Mouse (Mus musculus): ENCODE results near the gene Lrrc55. TPM values are rescaled to one million over a fixed set of nuclear protein-coding genes. Genes with fewer than 3 reads are reported as not detected.
"Not testable (repeated sequence)": the region's sequence is repeated elsewhere in the genome, so short reads cannot be mapped to it uniquely, and the experiment has no call there.

Gene Lrrc55
- polyA plus RNA-seq (2015; fragmentation: Nextera tagmentation; extraction: Ambion mirVana): 0.32 and 0.35 TPM in 2 replicates

- H3K4me3 ChIP-seq: peak within 1 kb of the TSS; percentile 31; the same call in 1 of the 2 replicates
- H3K9me3 ChIP-seq: no peaks in the 10 kb centered on the region
- H3K4me1 ChIP-seq: peaks cover 9% of the 10 kb centered on the region; the same call in 1 of the 2 replicates
- H3K36me3 ChIP-seq: no peaks in the 10 kb centered on the region
- no peak within 1 kb of the TSS for H3K27ac ChIP-seq (replicated peaks)
- H3K27me3 ChIP-seq (replicated peaks): peaks cover 32% of the 10 kb centered on the region
- peak within 1 kb of the TSS; percentile 63 for H3K4me2 ChIP-seq
- 67% methylated on average over 1 of the region's 1 CpGs for WGBS
- ATAC-seq (ENCODE audit: extremely low read depth, insufficient number of reproducible peaks, low FRiP score, low TSS enrichment): no peak
- H3K9ac ChIP-seq: peak within 1 kb of the TSS; percentile 44; the same call in 1 of the 2 replicates
These were observed at the start of gene Lrrc55 for GRCm38 (mm10) chr2:85196901-85197300. Gene Lrrc55 (minus strand): TSS chr2:85197197.

- no peak for ATAC-seq (ENCODE audit: extremely low read depth, insufficient number of reproducible peaks, low FRiP score, low TSS enrichment)
- no peaks in the 10 kb centered on the region for H3K9me3 ChIP-seq
- peaks cover 8% of the 10 kb centered on the region; the same call in 1 of the 2 replicates for H3K4me1 ChIP-seq
- no peak overlapping the region for H3K27ac ChIP-seq (replicated peaks)
- no peak overlapping the region for H3K4me2 ChIP-seq
- no peak overlapping the region for H3K4me3 ChIP-seq
- H3K9ac ChIP-seq: no peak overlapping the region
- 4% methylated on average over 4 of the region's 4 CpGs for WGBS
- no peaks in the 10 kb centered on the region for H3K27me3 ChIP-seq (replicated peaks)
- no peaks in the 10 kb centered on the region for H3K36me3 ChIP-seq
These were observed 49.6 kb upstream of the Lrrc55 start for GRCm38 (mm10) chr2:85246506-85247082.

- Histone ChIP-seq H3K27me3 (replicated peaks) (no peaks in the 10 kb centered on the region), H3K9ac (no peak overlapping the region), H3K4me2 (no peak overlapping the region), H3K36me3 (no peaks in the 10 kb centered on the region), H3K9me3 (no peaks in the 10 kb centered on the region), H3K4me1 (peaks cover 8% of the 10 kb centered on the region; the same call in 1 of the 2 replicates), H3K4me3 (no peak overlapping the region), H3K27ac (replicated peaks) (no peak overlapping the region)
- 55% methylated on average over 5 of the region's 5 CpGs for WGBS
- ATAC-seq (ENCODE audit: extremely low read depth, insufficient number of reproducible peaks, low FRiP score, low TSS enrichment): no peak
These were observed 48.7 kb upstream of the Lrrc55 start for GRCm38 (mm10) chr2:85245737-85246136.

- ATAC-seq (ENCODE audit: extremely low read depth, insufficient number of reproducible peaks, low FRiP score, low TSS enrichment): peak; percentile 54; the same call in 1 of the 2 replicates
- H3K4me2 ChIP-seq: no peak overlapping the region
- peaks cover 16% of the 10 kb centered on the region for H3K4me1 ChIP-seq
- no peak overlapping the region for H3K9ac ChIP-seq
- no peaks in the 10 kb centered on the region for H3K36me3 ChIP-seq
- H3K27ac ChIP-seq (replicated peaks): peak overlapping the region; percentile 70
- no peak overlapping the region for H3K4me3 ChIP-seq
- no peaks in the 10 kb centered on the region for H3K27me3 ChIP-seq (replicated peaks)
- H3K9me3 ChIP-seq: no peaks in the 10 kb centered on the region
- WGBS: 22% methylated on average over 4 of the region's 4 CpGs
These were observed 41.2 kb upstream of the Lrrc55 start for GRCm38 (mm10) chr2:85238068-85238667.

- not testable (repeated sequence) for H3K36me3 ChIP-seq; H3K27me3 ChIP-seq (replicated peaks); H3K4me2 ChIP-seq; H3K9ac ChIP-seq; H3K9me3 ChIP-seq; H3K27ac ChIP-seq (replicated peaks); H3K4me3 ChIP-seq; ATAC-seq (ENCODE audit: extremely low read depth, insufficient number of reproducible peaks, low FRiP score, low TSS enrichment)
- WGBS: 79% methylated on average over 2 of the region's 2 CpGs
- H3K4me1 ChIP-seq: peaks cover 16% of the 10 kb centered on the region
These were observed 40.2 kb upstream of the Lrrc55 start for GRCm38 (mm10) chr2:85237231-85237630.

GRCm38 (mm10) chr2:85230771-85231511 lies 33.9 kb upstream of the Lrrc55 start:
- 57% methylated on average over 4 of the region's 4 CpGs for WGBS
- ATAC-seq (ENCODE audit: extremely low read depth, insufficient number of reproducible peaks, low FRiP score, low TSS enrichment): no peak
- H3K4me2 ChIP-seq: no peak overlapping the region
- H3K4me1 ChIP-seq: peaks cover 5% of the 10 kb centered on the region
- H3K27me3 ChIP-seq (replicated peaks): no peaks in the 10 kb centered on the region
- H3K4me3 ChIP-seq: no peak overlapping the region
- no peaks in the 10 kb centered on the region for H3K36me3 ChIP-seq
- no peak overlapping the region for H3K9ac ChIP-seq
- no peak overlapping the region for H3K27ac ChIP-seq (replicated peaks)
- H3K9me3 ChIP-seq: no peaks in the 10 kb centered on the region

- Histone ChIP-seq H3K27me3 (replicated peaks) (no peaks in the 10 kb centered on the region), H3K36me3 (no peaks in the 10 kb centered on the region), H3K27ac (replicated peaks) (no peak overlapping the region), H3K4me3 (no peak overlapping the region), H3K9me3 (no peaks in the 10 kb centered on the region), H3K9ac (no peak overlapping the region), H3K4me2 (no peak overlapping the region), H3K4me1 (peaks cover 5% of the 10 kb centered on the region)
- ATAC-seq (ENCODE audit: extremely low read depth, insufficient number of reproducible peaks, low FRiP score, low TSS enrichment): no peak
- 38% methylated on average over 3 of the region's 3 CpGs for WGBS
These were observed 32.6 kb upstream of the Lrrc55 start for GRCm38 (mm10) chr2:85229606-85230005.

GRCm38 (mm10) chr2:85227816-85228335 lies 30.9 kb upstream of the Lrrc55 start:
- 79% methylated on average over 3 of the region's 3 CpGs for WGBS
- no peaks in the 10 kb centered on the region for H3K27me3 ChIP-seq (replicated peaks)
- no peak for ATAC-seq (ENCODE audit: extremely low read depth, insufficient number of reproducible peaks, low FRiP score, low TSS enrichment)
- no peak overlapping the region for H3K4me3 ChIP-seq
- peaks cover 11% of the 10 kb centered on the region for H3K4me1 ChIP-seq
- no peaks in the 10 kb centered on the region for H3K36me3 ChIP-seq
- H3K27ac ChIP-seq (replicated peaks): no peak overlapping the region
- no peak overlapping the region for H3K4me2 ChIP-seq
- no peaks in the 10 kb centered on the region for H3K9me3 ChIP-seq
- H3K9ac ChIP-seq: no peak overlapping the region

GRCm38 (mm10) chr2:85224221-85225179 lies 27.5 kb upstream of the Lrrc55 start:
- peak overlapping the region; percentile 25 for H3K4me2 ChIP-seq
- H3K4me3 ChIP-seq: no peak overlapping the region
- no peak overlapping the region for H3K9ac ChIP-seq
- H3K27me3 ChIP-seq (replicated peaks): no peaks in the 10 kb centered on the region
- H3K27ac ChIP-seq (replicated peaks): no peak overlapping the region
- 41% methylated on average over 17 of the region's 17 CpGs for WGBS
- H3K36me3 ChIP-seq: no peaks in the 10 kb centered on the region
- ATAC-seq (ENCODE audit: extremely low read depth, insufficient number of reproducible peaks, low FRiP score, low TSS enrichment): no peak
- peaks cover 7% of the 10 kb centered on the region for H3K4me1 ChIP-seq
- H3K9me3 ChIP-seq: no peaks in the 10 kb centered on the region

GRCm38 (mm10) chr2:85216606-85217005 lies 19.6 kb upstream of the Lrrc55 start:
- H3K4me1 ChIP-seq: no peaks in the 10 kb centered on the region
- H3K9me3 ChIP-seq: no peaks in the 10 kb centered on the region
- H3K9ac ChIP-seq: no peak overlapping the region
- no peak for ATAC-seq (ENCODE audit: extremely low read depth, insufficient number of reproducible peaks, low FRiP score, low TSS enrichment)
- H3K4me2 ChIP-seq: no peak overlapping the region
- no peak overlapping the region for H3K27ac ChIP-seq (replicated peaks)
- H3K27me3 ChIP-seq (replicated peaks): no peaks in the 10 kb centered on the region
- H3K4me3 ChIP-seq: no peak overlapping the region
- H3K36me3 ChIP-seq: no peaks in the 10 kb centered on the region
